Mouse (Mus musculus): ENCODE measurements at regions not wholly inside any gene's neighbourhood (a gene's known extent, or its start where the extent isn't known, plus 50 kb on each side); places are given as distances from the start of the nearest gene placed in this dataset.

DNA sequence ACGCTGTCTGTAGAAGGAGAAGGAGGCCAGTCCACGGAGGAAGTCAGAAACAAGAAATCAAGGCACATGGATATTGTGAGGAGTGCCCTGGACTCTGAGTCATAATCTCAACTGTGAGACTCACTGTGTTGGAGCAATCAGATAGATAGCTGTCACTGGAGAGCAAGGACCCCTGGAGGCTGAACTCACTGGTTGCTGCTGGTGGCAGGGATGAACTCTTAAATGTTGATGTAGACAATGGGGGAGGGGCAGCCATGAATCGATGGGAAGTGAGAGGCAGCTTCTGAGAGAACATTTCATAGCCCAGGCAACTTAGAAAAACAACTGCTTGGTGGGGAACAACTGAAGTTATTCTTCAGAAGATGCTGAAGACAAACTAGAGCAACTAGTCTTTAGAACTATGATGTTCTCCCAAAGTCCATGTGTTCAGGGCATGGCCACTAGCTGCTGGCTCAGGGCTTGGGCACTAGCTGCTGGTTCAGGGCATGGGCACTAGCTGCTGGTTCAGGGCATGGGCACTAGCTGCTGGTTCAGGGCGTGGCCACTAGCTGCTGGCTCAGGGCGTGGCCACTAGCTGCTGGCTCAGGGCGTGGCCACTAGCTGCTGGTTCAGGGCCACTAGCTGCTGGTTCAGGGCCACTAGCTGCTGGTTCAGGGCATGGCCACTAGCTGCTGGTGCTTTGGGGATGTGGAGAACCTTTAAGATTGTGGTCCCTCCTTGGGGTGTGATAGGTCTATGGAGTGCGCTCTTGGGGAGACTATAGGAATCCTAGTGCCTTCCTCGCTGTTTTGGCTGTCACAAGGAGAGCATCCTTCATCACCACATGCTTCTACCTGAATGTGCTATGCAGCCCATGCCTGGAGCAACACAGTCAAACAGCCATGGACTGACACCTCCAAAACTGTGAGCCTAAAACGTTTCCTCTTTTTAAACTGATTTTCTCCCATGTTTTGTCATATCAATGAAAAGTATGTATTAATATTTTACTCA, 905.7 kb upstream of the Car8 start:
- no peak for ATAC-seq (ENCODE audit: low FRiP score, low TSS enrichment)
- Histone ChIP-seq H3K36me3 (ENCODE audit: control insufficient read depth, insufficient read depth, low read length) (no peaks in the 10 kb centered on the region), H3K4me1 (replicated peaks; ENCODE audit: control insufficient read depth, insufficient read depth) (no peaks in the 10 kb centered on the region), H3K9ac (ENCODE audit: low read length) (no peak overlapping the region), H3K4me3 (ENCODE audit: low read depth, low read length) (no peak overlapping the region), H3K27ac (replicated peaks) (no peak overlapping the region), H3K4me2 (replicated peaks; ENCODE audit: low read depth) (no peak overlapping the region), H3K9me3 (ENCODE audit: control insufficient read depth, low read length) (no peaks in the 10 kb centered on the region), H3K27me3 (ENCODE audit: control insufficient read depth, insufficient read depth, low read length) (no peaks in the 10 kb centered on the region)
- 83% methylated on average over 9 of the region's 9 CpGs for WGBS
- TF ChIP-seq CTCF (IDR thresholded peaks at IDR 0.05; ENCODE audit: low read depth), result no peak
- no peak for TF ChIP-seq EP300 (optimal IDR thresholded peaks at IDR 0.05)
- no peak for DNase-seq (ENCODE audit: low spot score)

GRCm38 (mm10) chr4:9143087-9143486, 904.2 kb upstream of the Car8 start:
- Histone ChIP-seq H3K27ac (replicated peaks) (no peak overlapping the region), H3K36me3 (ENCODE audit: control insufficient read depth, insufficient read depth, low read length) (no peaks in the 10 kb centered on the region), H3K4me2 (replicated peaks; ENCODE audit: low read depth) (no peak overlapping the region), H3K27me3 (ENCODE audit: control insufficient read depth, insufficient read depth, low read length) (no peaks in the 10 kb centered on the region), H3K9me3 (ENCODE audit: control insufficient read depth, low read length) (no peaks in the 10 kb centered on the region), H3K4me1 (replicated peaks; ENCODE audit: control insufficient read depth, insufficient read depth) (no peaks in the 10 kb centered on the region), H3K4me3 (ENCODE audit: low read depth, low read length) (no peak overlapping the region), H3K9ac (ENCODE audit: low read length) (no peak overlapping the region)
- DNase-seq (ENCODE audit: low spot score) (no peak), ATAC-seq (ENCODE audit: low FRiP score, low TSS enrichment) (no peak)
- no peak for TF ChIP-seq CTCF (IDR thresholded peaks at IDR 0.05; ENCODE audit: low read depth)
- TF ChIP-seq EP300 (optimal IDR thresholded peaks at IDR 0.05), result no peak
- 88% methylated on average over 3 of the region's 3 CpGs for WGBS

- no peak overlapping the region for H3K4me2 ChIP-seq (replicated peaks; ENCODE audit: low read depth)
- DNase-seq (ENCODE audit: low spot score), result no peak
- no peaks in the 10 kb centered on the region for H3K27me3 ChIP-seq (ENCODE audit: control insufficient read depth, insufficient read depth, low read length)
- no peak overlapping the region for H3K27ac ChIP-seq (replicated peaks)
- ATAC-seq (ENCODE audit: low FRiP score, low TSS enrichment), result no peak
- H3K4me3 ChIP-seq (ENCODE audit: low read depth, low read length), result no peak overlapping the region
- H3K36me3 ChIP-seq (ENCODE audit: control insufficient read depth, insufficient read depth, low read length), result no peaks in the 10 kb centered on the region
- no peak for TF ChIP-seq EP300 (optimal IDR thresholded peaks at IDR 0.05)
- TF ChIP-seq CTCF (IDR thresholded peaks at IDR 0.05; ENCODE audit: low read depth), result no peak
- no peaks in the 10 kb centered on the region for H3K9me3 ChIP-seq (ENCODE audit: control insufficient read depth, low read length)
- WGBS, result 88% methylated on average over 16 of the region's 16 CpGs
- no peaks in the 10 kb centered on the region for H3K4me1 ChIP-seq (replicated peaks; ENCODE audit: control insufficient read depth, insufficient read depth)
- no peak overlapping the region for H3K9ac ChIP-seq (ENCODE audit: low read length)
Observed at GRCm38 (mm10) chr4:9141946-9142683, 903.3 kb upstream of the Car8 start.

DNA sequence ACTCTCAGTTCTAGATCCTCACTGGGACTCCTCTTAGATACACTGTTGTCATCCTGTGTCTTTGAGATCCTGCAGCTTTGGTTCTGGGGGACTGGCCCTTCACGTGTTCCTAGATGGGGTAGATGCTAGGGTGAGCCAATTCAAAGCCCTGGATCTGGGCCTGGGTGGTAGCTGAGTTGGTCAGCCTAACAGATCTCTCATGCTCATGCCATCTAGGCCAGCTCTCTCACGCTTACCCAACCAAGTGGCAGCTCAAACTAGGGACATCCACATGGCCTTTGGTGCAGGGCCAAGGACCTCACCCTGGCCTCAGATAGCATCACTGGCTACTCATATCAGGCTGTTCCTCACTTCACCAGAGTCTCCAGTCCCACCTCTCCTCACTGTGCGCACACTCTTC, 901.9 kb upstream of the Car8 start:
- no peak overlapping the region for H3K27ac ChIP-seq (replicated peaks)
- WGBS, result 85% methylated on average over 3 of the region's 3 CpGs
- no peak overlapping the region for H3K9ac ChIP-seq (ENCODE audit: low read length)
- no peaks in the 10 kb centered on the region for H3K27me3 ChIP-seq (ENCODE audit: control insufficient read depth, insufficient read depth, low read length)
- ATAC-seq (ENCODE audit: low FRiP score, low TSS enrichment), result no peak
- H3K4me3 ChIP-seq (ENCODE audit: low read depth, low read length), result no peak overlapping the region
- H3K4me1 ChIP-seq (replicated peaks; ENCODE audit: control insufficient read depth, insufficient read depth), result no peaks in the 10 kb centered on the region
- H3K36me3 ChIP-seq (ENCODE audit: control insufficient read depth, insufficient read depth, low read length), result no peaks in the 10 kb centered on the region
- no peak overlapping the region for H3K4me2 ChIP-seq (replicated peaks; ENCODE audit: low read depth)
- H3K9me3 ChIP-seq (ENCODE audit: control insufficient read depth, low read length), result no peaks in the 10 kb centered on the region
- TF ChIP-seq CTCF (IDR thresholded peaks at IDR 0.05; ENCODE audit: low read depth) (no peak), EP300 (optimal IDR thresholded peaks at IDR 0.05) (no peak)
- no peak for DNase-seq (ENCODE audit: low spot score)

DNA sequence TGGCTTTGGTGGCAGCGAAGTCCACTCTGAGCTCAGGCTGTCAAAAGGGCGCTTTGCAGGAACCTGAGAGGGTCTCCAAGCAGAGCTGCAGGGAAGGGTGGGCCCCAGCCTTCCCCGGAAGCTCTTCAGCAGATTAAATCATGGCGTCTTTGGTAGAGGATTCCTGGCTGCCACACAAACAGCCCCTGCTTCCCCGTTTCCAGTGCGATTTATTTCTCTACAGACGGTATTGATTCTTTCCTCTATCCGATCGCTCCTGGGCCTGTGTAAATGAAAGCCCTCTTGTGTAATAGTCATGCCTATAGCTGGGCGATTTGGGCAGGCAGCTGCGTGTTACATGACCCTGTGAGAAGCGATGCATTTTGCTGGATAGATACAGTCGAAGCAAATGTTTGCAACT, 897.8 kb upstream of the Car8 start:
- no peaks in the 10 kb centered on the region for H3K36me3 ChIP-seq (ENCODE audit: control insufficient read depth, insufficient read depth, low read length)
- TF ChIP-seq CTCF (IDR thresholded peaks at IDR 0.05; ENCODE audit: low read depth) (no peak), EP300 (optimal IDR thresholded peaks at IDR 0.05) (no peak)
- no peaks in the 10 kb centered on the region for H3K27me3 ChIP-seq (ENCODE audit: control insufficient read depth, insufficient read depth, low read length)
- ATAC-seq (ENCODE audit: low FRiP score, low TSS enrichment), result no peak
- H3K4me1 ChIP-seq (replicated peaks; ENCODE audit: control insufficient read depth, insufficient read depth), result no peaks in the 10 kb centered on the region
- H3K27ac ChIP-seq (replicated peaks), result no peak overlapping the region
- no peaks in the 10 kb centered on the region for H3K9me3 ChIP-seq (ENCODE audit: control insufficient read depth, low read length)
- peak overlapping the region; percentile 61; the same call in 1 of the 2 replicates for H3K4me2 ChIP-seq (replicated peaks; ENCODE audit: low read depth)
- no peak for DNase-seq (ENCODE audit: low spot score)
- H3K4me3 ChIP-seq (ENCODE audit: low read depth, low read length), result peak overlapping the region; percentile 30; the same call in 1 of the 2 replicates
- WGBS, result 42% methylated on average over 13 of the region's 13 CpGs
- no peak overlapping the region for H3K9ac ChIP-seq (ENCODE audit: low read length)

Measured in stomach, postnatal 0 days (tissue).